Mouse (Mus musculus): Measurements from ENCODE around the gene Slfnl1.

- TF ChIP-seq CTCF (IDR thresholded peaks at IDR 0.05; ENCODE audit: borderline replicate concordance, extremely low read depth, insufficient read depth, insufficient read length) (no peak), POLR2A (IDR thresholded peaks at IDR 0.05; ENCODE audit: borderline replicate concordance, extremely low read depth, insufficient read depth, insufficient read length, poor library complexity, severe bottlenecking) (no peak)
Measured at GRCm38 (mm10) chr4:120569025-120569424, 37.0 kb downstream of the Slfnl1 start.

All from brain, embryonic 14.5 days (tissue).